Mouse (Mus musculus) stomach, postnatal 0 days (tissue): ENCODE data around the gene Slc22a22.

ENCODE experiments used
- CTCF ChIP-seq: IDR thresholded peaks from 2 replicates; pipeline ENCODE4 v1.5.1; 2016; ENCODE audit warnings: antibody characterized with exemption, low read depth, mild to moderate bottlenecking, moderate library complexity
- EP300 ChIP-seq: optimal IDR thresholded peaks from 2 replicates; pipeline ENCODE3; 2016; ENCODE audit warnings: antibody characterized with exemption

DNA sequence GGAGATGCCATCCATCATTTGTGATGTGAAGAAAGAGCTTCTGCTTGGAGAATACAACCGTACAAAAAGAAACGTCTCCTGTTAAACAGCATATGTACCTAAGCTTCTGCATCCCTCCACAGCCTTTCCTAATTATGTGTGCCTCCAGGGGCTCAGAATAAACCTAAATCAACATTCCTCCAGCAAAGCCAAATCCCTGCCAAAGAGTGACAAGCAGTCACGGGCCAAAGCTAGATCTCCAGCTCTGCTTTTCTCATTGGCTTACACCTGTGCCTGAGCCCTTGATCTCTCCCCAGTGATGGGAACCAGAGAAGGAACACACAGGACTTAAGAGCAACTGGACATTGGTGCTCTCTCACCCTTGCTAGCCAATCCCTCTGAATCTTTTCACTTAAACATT is 5.8 kb downstream of the Slc22a22 start:
- TF ChIP-seq CTCF (no peak), EP300 (no peak)
